Mouse (Mus musculus) thymus, postnatal 0 days (tissue): Measurements from ENCODE around the gene Plagl2. TPM values are rescaled to one million over a fixed set of nuclear protein-coding genes. Genes with fewer than 3 reads are reported as not detected.

Source experiments
- DNase-seq: peaks from one replicate; pipeline ENCODE4 v3.0.0-alpha.2; 2015; ENCODE audit warnings: low spot score
- polyA plus RNA-seq: library from polyadenylated mRNA; unstranded; fragments of >200 nt; fragmentation: Nextera tagmentation; extraction: Ambion mirVana; gene quantifications from 2 replicates; pipeline ENCODE4 v1.2.1, GENCODE M21; 2015

Gene Plagl2
- polyA plus RNA-seq, 1 experiment from 2014 or later, result 12.1 TPM

- DNase-seq, result no peak
Measured at GRCm38 (mm10) chr2:153239860-153240480, 1.3 kb downstream of the Plagl2 start.

- no peak for DNase-seq
Measured at GRCm38 (mm10) chr2:153239021-153239859, 2.0 kb downstream of the Plagl2 start.

- no peak for DNase-seq
Measured at GRCm38 (mm10) chr2:153238406-153238805, 2.8 kb downstream of the Plagl2 start.

- no peak for DNase-seq
Measured at GRCm38 (mm10) chr2:153237891-153238290, 3.3 kb downstream of the Plagl2 start.

- no peak for DNase-seq
Measured at GRCm38 (mm10) chr2:153237193-153237592, 4.0 kb downstream of the Plagl2 start.

- no peak for DNase-seq
Measured at GRCm38 (mm10) chr2:153228523-153228922, 12.7 kb downstream of the Plagl2 start.

GRCm38 (mm10) chr2:153227959-153228358 lies 13.3 kb downstream of the Plagl2 start:
- no peak for DNase-seq

GRCm38 (mm10) chr2:153225595-153225953 lies 15.7 kb downstream of the Plagl2 start:
- no peak for DNase-seq

- DNase-seq, result peak; percentile 75
Measured at GRCm38 (mm10) chr2:153224946-153225594, 16.2 kb downstream of the Plagl2 start, which contains the start of gene Tspyl3. Gene Tspyl3 (minus strand): TSS chr2:153225441.

- DNase-seq, result no peak
Measured at GRCm38 (mm10) chr2:153222566-153222965, 18.7 kb downstream of the Plagl2 start.

GRCm38 (mm10) chr2:153222130-153222529 lies 19.1 kb downstream of the Plagl2 start:
- no peak for DNase-seq

GRCm38 (mm10) chr2:153221620-153222019 lies 19.6 kb downstream of the Plagl2 start:
- no peak for DNase-seq

- no peak for DNase-seq
Measured at GRCm38 (mm10) chr2:153218516-153218915, 22.7 kb downstream of the Plagl2 start.

- DNase-seq, result no peak
Measured at GRCm38 (mm10) chr2:153217826-153218340, 23.3 kb downstream of the Plagl2 start.

GRCm38 (mm10) chr2:153215421-153215820 lies 25.8 kb downstream of the Plagl2 start:
- DNase-seq, result peak; percentile 16

GRCm38 (mm10) chr2:153214771-153215259 lies 26.4 kb downstream of the Plagl2 start:
- peak; percentile 62 for DNase-seq

GRCm38 (mm10) chr2:153213351-153213750 lies 27.9 kb downstream of the Plagl2 start:
- DNase-seq, result no peak

- DNase-seq, result peak; percentile 39
Measured at GRCm38 (mm10) chr2:153211451-153211850, 29.8 kb downstream of the Plagl2 start.

- no peak for DNase-seq
Measured at GRCm38 (mm10) chr2:153209286-153209685, 31.9 kb downstream of the Plagl2 start.

- no peak for DNase-seq
Measured at GRCm38 (mm10) chr2:153208149-153208548, 33.1 kb downstream of the Plagl2 start.

GRCm38 (mm10) chr2:153202766-153203165 lies 38.5 kb downstream of the Plagl2 start:
- DNase-seq, result no peak

GRCm38 (mm10) chr2:153199114-153199513 lies 42.1 kb downstream of the Plagl2 start:
- no peak for DNase-seq
